Mouse (Mus musculus) heart, postnatal 0 days (tissue): ENCODE results near the gene Ntan1.

Experiments used
- CTCF ChIP-seq: IDR thresholded peaks from 2 replicates; pipeline ENCODE4 v1.5.1; 2016; ENCODE audit warnings: antibody characterized with exemption, control low read depth, low read depth
- EP300 ChIP-seq: IDR thresholded peaks from 2 replicates; pipeline ENCODE4 v1.6.1; 2016; ENCODE audit warnings: antibody characterized with exemption, low read depth

- TF ChIP-seq EP300 (no peak), CTCF (no peak)
Observed at GRCm38 (mm10) chr16:13830444-13830843, 11.8 kb downstream of the Ntan1 start.
